Mouse (Mus musculus) right cerebral cortex, adult 2 months (tissue): Measurements from ENCODE around the gene Brdt.
"Not testable (repeated sequence)": the region's sequence is repeated elsewhere in the genome, so short reads cannot be mapped to it uniquely, and the experiment has no call there.

Experiments
- DNase-seq, 2 experiments: peaks; one replicate each; pipeline ENCODE4 v3.0.0; 2021 to 2022; ENCODE audit warnings: low spot score in 2 of 2

The Brdt gene

GRCm38 (mm10) chr5:107340404-107340803, 9.4 kb downstream of the Brdt start:
- DNase-seq, result no peak

GRCm38 (mm10) chr5:107342891-107343290, 11.9 kb downstream of the Brdt start:
- DNase-seq, result no peak

- no peak for DNase-seq
Measured at GRCm38 (mm10) chr5:107346214-107346613, 15.3 kb downstream of the Brdt start.

GRCm38 (mm10) chr5:107352566-107352965, 21.6 kb downstream of the Brdt start:
- no peak for DNase-seq

- DNase-seq, result no peak
Measured at GRCm38 (mm10) chr5:107353981-107354380, 23.0 kb downstream of the Brdt start.

GRCm38 (mm10) chr5:107355801-107356200, 24.8 kb downstream of the Brdt start:
- peak in 1 of 2 experiments; percentile 16 for DNase-seq

- DNase-seq, result no peak
Measured at GRCm38 (mm10) chr5:107357723-107358122, 26.8 kb downstream of the Brdt start.

GRCm38 (mm10) chr5:107359395-107360053, 28.6 kb downstream of the Brdt start:
- DNase-seq, result peak; percentile 87 to 90

GRCm38 (mm10) chr5:107360054-107360730, 29.2 kb downstream of the Brdt start:
- peak in 1 of 2 experiments; percentile 18 for DNase-seq

GRCm38 (mm10) chr5:107370040-107370439, 39.1 kb downstream of the Brdt start:
- no peak for DNase-seq

- DNase-seq, result no peak
Measured at GRCm38 (mm10) chr5:107371335-107371734, 40.4 kb downstream of the Brdt start.

- no peak for DNase-seq
Measured at GRCm38 (mm10) chr5:107373256-107373655, 42.3 kb downstream of the Brdt start.

- DNase-seq, result not testable (repeated sequence)
Measured at GRCm38 (mm10) chr5:107386448-107386847, 55.5 kb downstream of the Brdt start.

GRCm38 (mm10) chr5:107387788-107388187, 56.8 kb downstream of the Brdt start:
- DNase-seq, result no peak

GRCm38 (mm10) chr5:107389373-107389772, 58.4 kb downstream of the Brdt start:
- no peak for DNase-seq

GRCm38 (mm10) chr5:107394437-107394836, 63.5 kb downstream of the Brdt start:
- DNase-seq, result no peak

- DNase-seq, result no peak
Measured at GRCm38 (mm10) chr5:107402436-107402835, 71.5 kb downstream of the Brdt start, which contains the start of gene Ephx4. Ephx4 (plus strand) TSS chr5:107402736.

- DNase-seq, result peak; percentile 36 to 42
Measured at GRCm38 (mm10) chr5:107403011-107403946, 72.3 kb downstream of the Brdt start.

- peak; percentile 78 to 79 for DNase-seq
Measured at GRCm38 (mm10) chr5:107403947-107404684, 73.2 kb downstream of the Brdt start.

GRCm38 (mm10) chr5:107405361-107405760, 74.4 kb downstream of the Brdt start:
- peak; percentile 63 to 77 for DNase-seq

- DNase-seq, result no peak
Measured at GRCm38 (mm10) chr5:107410305-107410704, 79.3 kb downstream of the Brdt start.
